Mouse (Mus musculus) telencephalon, adult 2 months (tissue): ENCODE measurements at regions not wholly inside any gene's neighbourhood (a gene's known extent, or its start where the extent isn't known, plus 50 kb on each side); places are given as distances from the start of the nearest gene placed in this dataset.

Experiments used
- DNase-seq: peaks from one replicate; pipeline ENCODE4 v3.0.0-alpha.2; 2011; ENCODE audit warnings: low read depth, low spot score

- DNase-seq: no peak
These were observed 175.5 kb downstream of the Manea start for GRCm38 (mm10) chr4:26171177-26171576.

GRCm38 (mm10) chr4:26156198-26156597 is 190.5 kb downstream of the Manea start:
- DNase-seq: peak; percentile 32
